Mouse (Mus musculus) lung, embryonic 16.5 days (tissue): ENCODE results near the gene Ppp4r3a. TPM values are rescaled to one million over a fixed set of nuclear protein-coding genes. Genes with fewer than 3 reads are reported as not detected.

ENCODE experiments used
- ATAC-seq: fragments of 200-750 bp; cut with Nextera tagmentation; 2 replicates; pipeline ENCODE4 v1.8.0; 2017; ENCODE audit warnings: low read depth, mild to moderate bottlenecking, moderate library complexity
- H3K27ac ChIP-seq: fragments of 300-500 bp; sonication (generic); 2 replicates; pipeline ENCODE4 v1.5.1; 2014; ENCODE audit warnings: mild to moderate bottlenecking, control low read depth, low read length
- H3K27me3 ChIP-seq: fragments of 300-500 bp; sonication (generic); 2 replicates; pipeline ENCODE4 v1.6.1; 2014; ENCODE audit warnings: low read depth, low read length, mixed read lengths; ENCODE audit not compliant: control insufficient read depth, insufficient read depth
- H3K36me3 ChIP-seq: fragments of 300-500 bp; sonication (generic); 2 replicates; pipeline ENCODE4 v1.6.1; 2014; ENCODE audit warnings: low read length; ENCODE audit not compliant: control insufficient read depth, insufficient read depth
- H3K4me1 ChIP-seq: fragments of 300-500 bp; sonication (generic); replicated peaks from 2 replicates; pipeline ENCODE4 v1.6.1; 2014; ENCODE audit warnings: low read length, mixed read lengths; ENCODE audit not compliant: control insufficient read depth, insufficient read depth
- H3K4me2 ChIP-seq: fragments of 300-500 bp; sonication (generic); 2 replicates; pipeline ENCODE4 v1.6.1; 2014; ENCODE audit warnings: low read depth, low read length, control low read depth
- H3K4me3 ChIP-seq: fragments of 300-500 bp; sonication (generic); 2 replicates; pipeline ENCODE4 v1.5.1; 2014; ENCODE audit warnings: mild to moderate bottlenecking, low read length, control low read depth
- H3K9ac ChIP-seq: fragments of 300-500 bp; sonication (generic); 2 replicates; pipeline ENCODE4 v1.6.1; 2014; ENCODE audit warnings: low read length, control low read depth
- H3K9me3 ChIP-seq: fragments of 300-500 bp; sonication (generic); 2 replicates; pipeline ENCODE4 v1.6.1; 2016; ENCODE audit warnings: low read length; ENCODE audit not compliant: control insufficient read depth
- WGBS: fragments of 180-500 bp; shearing (Covaris S2); extraction: QIAGEN DNeasy Blood & Tissue Kit; methylation state at CpG from one replicate; pipeline ENCODE4 v1.1.7; 2014; 5-methylcytosine and 5-hydroxymethylcytosine counted together
- polyA plus RNA-seq: library from polyadenylated mRNA; unstranded; fragments of >200 nt; fragmentation: Nextera tagmentation; extraction: Ambion mirVana; gene quantifications from 2 replicates; pipeline ENCODE4 v1.2.1, GENCODE M21; 2015

Ppp4r3a gene
- polyA plus RNA-seq, 1 experiment from 2014 or later = 30.4 TPM

GRCm38 (mm10) chr12:101025379-101025778 is 58.1 kb downstream of the Ppp4r3a start:
- H3K4me1 ChIP-seq = peaks cover 22% of the 10 kb centered on the region
- peak overlapping the region; percentile 93 for H3K4me2 ChIP-seq
- no peaks in the 10 kb centered on the region for H3K36me3 ChIP-seq
- peak overlapping the region; percentile 53 for H3K27ac ChIP-seq
- peak; percentile 37 for ATAC-seq
- peaks cover 16% of the 10 kb centered on the region; the same call in 1 of the 2 replicates for H3K27me3 ChIP-seq
- WGBS = 31% methylated on average over 7 of the region's 7 CpGs
- H3K9ac ChIP-seq = peak overlapping the region; percentile 38
- no peak overlapping the region; the same call in 1 of the 2 replicates for H3K4me3 ChIP-seq
- no peaks in the 10 kb centered on the region for H3K9me3 ChIP-seq

GRCm38 (mm10) chr12:101024824-101025223 is 58.7 kb downstream of the Ppp4r3a start:
- H3K4me1 ChIP-seq = peaks cover 25% of the 10 kb centered on the region
- no peak overlapping the region; the same call in 1 of the 2 replicates for H3K9ac ChIP-seq
- no peak for ATAC-seq
- no peak overlapping the region for H3K4me3 ChIP-seq
- H3K27ac ChIP-seq = peak overlapping the region; percentile 43
- H3K27me3 ChIP-seq = peaks cover 16% of the 10 kb centered on the region; the same call in 1 of the 2 replicates
- WGBS = 66% methylated on average over 8 of the region's 8 CpGs
- no peaks in the 10 kb centered on the region for H3K36me3 ChIP-seq
- no peaks in the 10 kb centered on the region for H3K9me3 ChIP-seq
- H3K4me2 ChIP-seq = peak overlapping the region; percentile 3; the same call in 1 of the 2 replicates

DNA sequence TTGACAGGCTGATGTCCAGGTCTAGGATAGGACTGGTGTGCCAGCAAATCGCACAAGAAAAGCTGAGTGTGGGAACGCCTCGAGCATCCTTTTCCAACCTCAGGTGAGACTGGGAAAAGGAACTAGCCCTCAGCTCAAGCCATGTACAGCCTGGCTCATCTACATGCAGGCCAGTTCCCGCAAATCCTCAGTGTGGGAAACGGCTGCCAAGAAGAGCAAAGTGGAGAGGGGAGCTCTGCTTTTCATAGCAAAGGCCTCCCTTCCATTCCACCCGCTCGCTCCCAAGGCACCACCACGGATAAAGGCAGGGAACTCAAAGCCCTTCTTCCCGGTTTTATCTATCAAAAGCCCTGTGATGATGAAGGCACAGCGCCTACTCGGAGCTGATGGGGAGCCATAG is 60.4 kb downstream of the Ppp4r3a start:
- Histone ChIP-seq H3K4me1 (peaks cover 40% of the 10 kb centered on the region), H3K36me3 (no peaks in the 10 kb centered on the region), H3K27ac (peak overlapping the region; percentile 27; the same call in 1 of the 2 replicates), H3K9me3 (no peaks in the 10 kb centered on the region), H3K4me3 (no peak overlapping the region), H3K4me2 (no peak overlapping the region), H3K9ac (no peak overlapping the region), H3K27me3 (peaks cover 13% of the 10 kb centered on the region; the same call in 1 of the 2 replicates)
- 63% methylated on average over 11 of the region's 11 CpGs for WGBS
- ATAC-seq = no peak

DNA sequence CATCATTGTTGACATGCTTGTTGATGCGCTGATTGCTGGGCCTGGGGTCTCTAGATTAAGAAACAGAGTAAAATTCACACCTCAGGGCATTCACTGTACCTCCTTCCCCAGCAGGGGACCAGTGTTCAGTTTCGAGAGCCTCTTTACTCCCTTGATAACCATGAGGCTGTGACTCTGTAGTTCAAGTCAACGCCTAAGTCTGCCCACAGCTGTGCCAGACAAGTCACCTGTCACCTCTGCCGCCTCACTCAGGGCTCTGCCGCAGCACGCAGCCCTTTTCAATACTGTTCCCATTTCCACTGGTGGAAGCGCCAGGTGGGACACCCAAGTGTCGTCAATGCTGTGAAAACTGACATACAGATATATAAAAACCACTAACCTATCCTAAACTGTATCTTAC is 61.1 kb downstream of the Ppp4r3a start:
- no peak overlapping the region for H3K4me2 ChIP-seq
- no peak overlapping the region for H3K9ac ChIP-seq
- no peak for ATAC-seq
- no peaks in the 10 kb centered on the region for H3K36me3 ChIP-seq
- peaks cover 48% of the 10 kb centered on the region for H3K4me1 ChIP-seq
- H3K27me3 ChIP-seq = peaks cover 7% of the 10 kb centered on the region; the same call in 1 of the 2 replicates
- H3K4me3 ChIP-seq = no peak overlapping the region
- H3K9me3 ChIP-seq = no peaks in the 10 kb centered on the region
- 75% methylated on average over 8 of the region's 8 CpGs for WGBS
- peak overlapping the region; percentile 83 for H3K27ac ChIP-seq

- peaks cover 4% of the 10 kb centered on the region; the same call in 1 of the 2 replicates for H3K27me3 ChIP-seq
- no peaks in the 10 kb centered on the region for H3K36me3 ChIP-seq
- no peak overlapping the region for H3K4me3 ChIP-seq
- no peak overlapping the region for H3K4me2 ChIP-seq
- no peak overlapping the region for H3K9ac ChIP-seq
- peaks cover 55% of the 10 kb centered on the region for H3K4me1 ChIP-seq
- ATAC-seq = peak; percentile 83
- H3K9me3 ChIP-seq = no peaks in the 10 kb centered on the region
- 56% methylated on average over 9 of the region's 9 CpGs for WGBS
- H3K27ac ChIP-seq = peak overlapping the region; percentile 83
Observed at GRCm38 (mm10) chr12:101021484-101022226, 61.8 kb downstream of the Ppp4r3a start.

- H3K4me1 ChIP-seq = peaks cover 62% of the 10 kb centered on the region
Observed at GRCm38 (mm10) chr12:101020210-101021015, 63.1 kb downstream of the Ppp4r3a start.

DNA sequence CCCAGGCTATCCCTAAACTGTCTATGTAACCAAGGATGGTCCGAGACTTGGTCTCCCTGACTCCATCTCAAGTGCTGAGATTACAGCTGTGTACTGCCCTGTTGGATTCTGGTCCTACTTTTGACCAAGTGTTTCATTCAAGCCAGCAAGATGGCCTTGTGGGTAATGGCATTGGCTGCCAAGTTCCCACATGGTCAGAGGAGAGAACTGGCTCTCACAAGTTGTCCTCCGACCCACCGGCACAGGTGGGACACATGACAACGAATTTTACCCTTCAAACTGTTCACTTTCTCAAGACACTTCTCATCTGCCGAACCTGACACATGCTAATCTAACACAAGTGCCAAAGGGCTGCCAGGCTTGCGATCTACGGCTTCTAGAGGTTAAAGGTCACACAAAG is 64.1 kb downstream of the Ppp4r3a start:
- Histone ChIP-seq H3K9me3 (no peaks in the 10 kb centered on the region), H3K36me3 (no peaks in the 10 kb centered on the region), H3K9ac (no peak overlapping the region), H3K27me3 (no peaks in the 10 kb centered on the region), H3K4me1 (peaks cover 69% of the 10 kb centered on the region), H3K27ac (peak overlapping the region; percentile 83), H3K4me2 (no peak overlapping the region), H3K4me3 (no peak overlapping the region)
- ATAC-seq = no peak
- WGBS = 81% methylated on average over 7 of the region's 7 CpGs

More at GRCm38 (mm10) chr12:101020210-101021015, 63.1 kb downstream of the Ppp4r3a start:
- no peaks in the 10 kb centered on the region for H3K27me3 ChIP-seq
- ATAC-seq = peak; percentile 46
- no peaks in the 10 kb centered on the region for H3K9me3 ChIP-seq
- H3K4me2 ChIP-seq = no peak overlapping the region
- 58% methylated on average over 15 of the region's 15 CpGs for WGBS
- peak overlapping the region; percentile 83 for H3K27ac ChIP-seq
- H3K9ac ChIP-seq = peak overlapping the region; percentile 4; the same call in 1 of the 2 replicates
- no peaks in the 10 kb centered on the region for H3K36me3 ChIP-seq
- no peak overlapping the region for H3K4me3 ChIP-seq

GRCm38 (mm10) chr12:101019031-101019430 is 64.5 kb downstream of the Ppp4r3a start:
- ATAC-seq = no peak
- H3K27me3 ChIP-seq = no peaks in the 10 kb centered on the region
- H3K4me1 ChIP-seq = peaks cover 72% of the 10 kb centered on the region
- no peak overlapping the region for H3K4me2 ChIP-seq
- no peaks in the 10 kb centered on the region for H3K36me3 ChIP-seq
- peak overlapping the region; percentile 83 for H3K27ac ChIP-seq
- H3K9me3 ChIP-seq = no peaks in the 10 kb centered on the region
- no peak overlapping the region for H3K4me3 ChIP-seq
- 59% methylated on average over 5 of the region's 5 CpGs for WGBS
- H3K9ac ChIP-seq = no peak overlapping the region

DNA sequence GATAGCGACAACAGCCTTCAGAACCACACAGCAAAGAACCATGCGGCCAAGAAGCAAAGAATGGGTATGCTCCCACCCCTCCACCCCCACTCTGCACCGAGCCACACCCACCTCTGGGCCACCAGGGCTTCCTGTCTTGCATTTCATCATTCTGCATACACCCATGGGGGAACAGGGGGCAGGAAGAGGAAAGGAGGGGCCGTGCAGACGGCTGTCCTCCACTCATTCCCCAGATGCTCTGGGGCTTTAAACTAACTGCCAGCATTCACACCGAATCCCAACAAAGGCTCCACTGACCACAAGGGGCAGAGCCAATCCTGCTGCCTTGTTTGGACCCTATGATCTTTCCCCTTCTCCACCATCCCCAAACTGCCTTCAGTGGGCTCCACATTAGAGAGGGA is 65.5 kb downstream of the Ppp4r3a start:
- no peaks in the 10 kb centered on the region for H3K27me3 ChIP-seq
- H3K9ac ChIP-seq = peak overlapping the region; percentile 40
- H3K4me2 ChIP-seq = peak overlapping the region; percentile 20
- ATAC-seq = peak; percentile 27
- WGBS = 15% methylated on average over 6 of the region's 6 CpGs
- no peaks in the 10 kb centered on the region for H3K36me3 ChIP-seq
- no peaks in the 10 kb centered on the region for H3K9me3 ChIP-seq
- peaks cover 70% of the 10 kb centered on the region for H3K4me1 ChIP-seq
- H3K4me3 ChIP-seq = no peak overlapping the region
- peak overlapping the region; percentile 83 for H3K27ac ChIP-seq
